Mouse (Mus musculus): ENCODE results near the gene Prm1. TPM values are rescaled to one million over a fixed set of nuclear protein-coding genes. Genes with fewer than 3 reads are reported as not detected.

Gene Prm1
- polyA plus RNA-seq, 1 experiment = not detected

DNA sequence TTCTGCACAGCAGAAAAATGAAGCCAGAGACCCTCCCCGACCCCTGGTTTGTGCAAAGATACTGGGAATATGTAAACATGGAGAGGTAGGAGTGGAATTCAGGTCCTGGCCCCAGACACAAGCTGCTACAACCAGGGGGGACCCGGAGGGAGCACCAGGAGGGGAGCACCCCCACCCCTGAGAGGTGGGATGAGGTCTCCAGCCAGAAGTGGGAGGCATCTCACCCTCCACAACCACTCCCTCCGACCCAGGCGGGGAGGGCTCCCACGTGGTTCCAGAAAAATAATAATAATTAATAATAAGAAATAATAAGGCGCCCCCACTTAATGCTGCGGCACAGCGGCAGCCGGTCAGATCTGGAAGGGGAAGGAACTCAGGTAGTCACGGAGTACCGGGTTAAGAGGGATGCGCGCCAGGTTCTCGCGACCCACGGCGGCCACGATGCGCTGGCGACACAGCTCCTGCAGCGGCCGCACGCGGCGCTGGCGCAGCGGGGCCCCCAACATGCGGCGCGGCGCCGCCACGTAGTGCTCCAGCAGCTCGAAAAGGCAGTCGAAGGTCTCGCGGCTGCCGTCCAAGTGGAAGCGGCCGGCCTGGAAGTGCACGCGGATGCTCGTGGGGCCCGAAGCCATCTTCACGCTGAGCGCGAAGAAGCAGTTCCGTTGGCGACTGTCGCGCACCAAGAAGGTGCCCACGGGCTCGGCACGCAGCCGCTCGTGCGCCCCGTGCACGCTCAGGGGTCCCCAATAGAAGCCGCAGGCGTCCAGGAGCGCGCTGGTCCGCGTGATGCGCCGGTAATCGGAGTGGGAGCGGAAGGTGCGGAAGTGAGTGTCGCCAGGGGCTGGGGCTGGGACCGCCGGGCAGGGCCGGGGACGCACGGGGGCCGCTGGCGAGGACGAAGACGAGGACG, 21.5 kb downstream of the Prm1 start:
- DNase-seq (ENCODE audit: extremely low spot score in 1 of 2, low spot score in 1 of 2) = no peak

DNA sequence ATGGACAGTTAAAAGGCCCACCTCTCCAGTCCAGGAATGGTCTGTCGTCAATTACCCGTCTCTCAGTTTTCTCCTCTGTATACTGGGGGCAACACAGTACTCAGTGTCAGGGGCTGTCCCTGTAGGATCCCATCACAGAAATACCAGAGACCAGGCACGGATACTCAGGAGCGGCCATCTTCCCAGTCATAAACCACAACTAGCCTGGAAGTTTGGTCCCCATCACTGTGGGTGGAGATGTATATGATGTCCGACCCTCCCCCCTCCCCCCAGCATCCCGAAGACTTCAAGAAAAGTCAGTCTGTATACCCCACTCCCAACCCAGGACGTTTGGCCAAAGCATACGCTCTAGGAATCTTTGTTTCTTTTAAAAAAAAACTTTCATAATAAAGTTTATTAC, 22.2 kb downstream of the Prm1 start:
- DNase-seq (ENCODE audit: extremely low spot score in 1 of 2, low spot score in 1 of 2) = no peak

GRCm38 (mm10) chr16:10783152-10783434, 22.5 kb downstream of the Prm1 start:
- DNase-seq (ENCODE audit: extremely low spot score in 1 of 2, low spot score in 1 of 2) = no peak

- DNase-seq (ENCODE audit: extremely low spot score in 1 of 2, low spot score in 1 of 2) = no peak
These were observed 23.1 kb downstream of the Prm1 start for GRCm38 (mm10) chr16:10782377-10783151.

GRCm38 (mm10) chr16:10781862-10782371, 23.7 kb downstream of the Prm1 start:
- no peak for DNase-seq (ENCODE audit: extremely low spot score in 1 of 2, low spot score in 1 of 2)

GRCm38 (mm10) chr16:10780631-10781120, 25.0 kb downstream of the Prm1 start:
- no peak for DNase-seq (ENCODE audit: extremely low spot score in 1 of 2, low spot score in 1 of 2)

DNA sequence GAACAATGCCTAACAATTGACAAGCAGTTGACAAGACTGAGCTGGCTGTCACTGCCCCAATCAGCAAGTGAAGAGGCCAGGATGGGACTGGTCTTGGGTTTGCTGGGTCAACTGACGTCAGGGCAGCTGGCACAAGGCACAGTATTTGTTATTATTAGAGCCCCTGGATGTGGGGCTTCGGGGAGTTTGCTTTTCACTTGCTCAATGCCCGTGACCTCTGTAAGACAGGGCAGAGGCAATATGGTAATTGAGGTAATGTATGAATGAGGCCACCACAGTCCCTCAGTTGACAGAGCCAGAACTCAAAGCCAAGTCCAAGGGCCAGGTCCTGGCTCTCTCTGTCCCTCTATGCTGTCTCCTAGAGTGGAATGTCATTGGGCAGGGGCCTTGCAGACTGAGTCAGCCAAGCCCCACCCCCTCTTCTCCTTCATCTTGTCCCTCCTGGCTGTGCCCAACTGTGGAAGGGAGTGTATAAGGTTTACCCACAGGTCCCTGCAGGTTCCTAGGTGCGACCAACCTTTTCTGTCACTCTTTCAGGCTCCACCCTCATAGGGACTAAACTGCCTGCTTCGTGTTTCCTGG, 28.0 kb downstream of the Prm1 start:
- DNase-seq (ENCODE audit: extremely low spot score in 1 of 2, low spot score in 1 of 2) = no peak

DNA sequence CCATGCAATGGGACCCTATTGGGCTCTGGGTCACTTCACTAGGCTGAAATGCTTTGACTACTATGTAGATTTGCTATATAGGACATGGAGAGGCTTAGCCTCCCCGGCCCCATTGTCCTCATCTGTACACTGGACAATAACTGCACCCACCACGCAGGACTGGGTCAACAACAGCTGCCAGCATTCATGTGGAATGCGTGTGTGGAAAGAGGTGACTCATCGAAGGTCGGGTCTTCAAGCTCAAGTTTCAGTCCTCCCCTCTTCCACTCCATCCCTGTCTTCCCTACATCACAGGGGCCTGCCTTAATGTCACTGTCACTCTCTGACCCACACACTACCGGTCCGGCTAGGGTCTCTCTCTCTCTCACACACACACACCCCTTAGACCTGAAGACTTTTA, 29.3 kb downstream of the Prm1 start:
- DNase-seq (ENCODE audit: extremely low spot score in 1 of 2, low spot score in 1 of 2) = no peak

DNA sequence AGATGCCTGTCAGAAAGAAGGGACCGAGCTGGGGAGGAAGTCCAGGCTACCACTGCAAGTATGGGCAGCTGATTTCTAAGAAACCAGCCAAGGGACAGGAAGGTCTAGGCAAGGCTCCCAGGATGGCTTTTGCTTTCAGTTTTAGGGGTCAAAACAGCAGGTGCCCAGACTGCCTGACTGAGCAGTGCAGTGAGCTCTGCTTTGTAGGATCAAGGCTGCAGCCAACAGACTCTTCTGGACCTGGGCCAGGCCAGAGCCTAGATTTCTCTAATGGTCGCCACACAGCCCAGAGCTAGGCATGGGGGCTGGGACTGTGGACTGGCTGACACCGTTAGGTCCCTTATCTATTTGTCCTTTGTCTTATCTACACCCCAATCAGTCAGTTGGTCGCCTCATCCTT, 30.9 kb downstream of the Prm1 start:
- DNase-seq (ENCODE audit: extremely low spot score in 1 of 2, low spot score in 1 of 2) = no peak

DNA sequence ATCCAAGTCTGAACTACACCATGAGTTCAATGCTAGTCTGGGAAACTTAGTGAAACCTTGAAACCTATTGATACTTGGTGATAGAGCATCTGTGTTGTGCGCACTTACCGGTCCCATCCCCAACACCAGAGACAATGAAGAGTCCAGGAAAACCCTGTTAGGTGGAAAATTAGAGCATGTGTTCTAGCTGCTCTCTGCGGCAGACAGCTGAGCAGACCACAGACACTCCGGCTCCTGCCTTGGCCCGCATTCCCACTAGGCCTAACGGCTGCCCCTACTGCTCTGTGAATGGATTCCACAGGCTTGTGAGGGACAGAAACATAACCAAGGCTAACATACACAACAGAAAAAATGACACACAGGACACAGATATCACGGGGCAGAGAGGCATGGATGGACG, 32.1 kb downstream of the Prm1 start:
- no peak for DNase-seq (ENCODE audit: extremely low spot score in 1 of 2, low spot score in 1 of 2)

GRCm38 (mm10) chr16:10771769-10772510, 33.7 kb downstream of the Prm1 start:
- DNase-seq (ENCODE audit: extremely low spot score in 1 of 2, low spot score in 1 of 2) = no peak

- DNase-seq (ENCODE audit: extremely low spot score in 1 of 2, low spot score in 1 of 2) = no peak
These were observed 34.9 kb downstream of the Prm1 start for GRCm38 (mm10) chr16:10770531-10771325.

- DNase-seq (ENCODE audit: extremely low spot score in 1 of 2, low spot score in 1 of 2) = peak; percentile 29 to 48
These were observed 36.0 kb downstream of the Prm1 start for GRCm38 (mm10) chr16:10769661-10770060.

GRCm38 (mm10) chr16:10768821-10769220, 36.8 kb downstream of the Prm1 start:
- DNase-seq (ENCODE audit: extremely low spot score in 1 of 2, low spot score in 1 of 2) = no peak

DNA sequence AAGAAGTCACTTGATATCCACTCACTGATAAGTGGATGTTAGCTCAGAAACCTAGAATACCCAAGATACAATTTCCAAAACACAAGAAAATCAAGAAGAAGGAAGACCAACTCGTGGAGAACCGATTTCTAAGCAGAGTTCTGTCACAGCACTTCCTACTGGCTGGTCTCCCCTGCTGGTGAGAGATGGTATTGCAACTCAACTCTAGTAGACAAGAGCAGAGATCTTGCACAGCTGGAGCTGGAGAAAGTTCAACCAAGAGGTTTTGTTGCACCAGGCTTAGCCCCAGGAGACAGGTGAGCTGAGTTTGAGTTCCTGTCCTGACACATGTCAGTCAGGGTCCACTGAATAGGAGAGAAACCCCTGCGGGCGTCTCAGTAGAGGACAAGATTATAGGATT, 38.5 kb downstream of the Prm1 start:
- peak in 1 of 2 experiments; percentile 89 for DNase-seq (ENCODE audit: extremely low spot score in 1 of 2, low spot score in 1 of 2)

- no peak for DNase-seq (ENCODE audit: extremely low spot score in 1 of 2, low spot score in 1 of 2)
These were observed 41.3 kb downstream of the Prm1 start for GRCm38 (mm10) chr16:10764323-10764722.

DNA sequence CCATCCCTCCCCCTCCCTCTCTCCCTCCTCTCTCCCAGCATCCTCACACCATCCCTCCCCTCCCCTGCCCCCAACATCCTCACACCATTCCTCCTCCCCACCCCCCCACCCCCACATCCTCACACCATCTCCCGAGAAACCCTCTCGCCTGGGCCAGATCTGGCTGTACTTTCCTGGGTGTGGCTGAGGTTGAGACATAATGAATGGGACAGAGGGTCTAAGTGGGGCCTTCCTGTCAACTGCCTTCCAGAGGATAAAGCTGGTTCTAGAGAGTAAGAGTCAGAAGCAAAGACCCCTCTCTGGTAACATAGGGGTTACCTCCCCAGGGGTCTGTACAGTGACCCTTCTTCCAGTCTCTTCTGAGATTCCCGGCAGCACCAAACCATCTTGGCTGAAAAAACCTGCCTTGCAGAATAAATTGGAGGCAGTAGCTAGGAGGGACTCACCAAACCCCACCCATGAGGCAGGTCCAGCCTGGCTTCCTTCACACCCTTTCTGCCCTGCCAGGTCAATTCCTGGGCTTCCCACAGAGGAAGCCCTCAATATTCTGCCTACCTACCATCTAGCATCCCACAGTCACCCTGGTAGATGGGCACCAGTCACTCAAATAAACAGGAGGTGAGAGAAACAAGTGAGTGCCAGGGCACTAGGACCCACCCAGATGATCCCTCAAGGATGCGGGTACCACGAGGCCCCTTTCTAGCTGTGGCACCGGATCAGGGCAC, 41.9 kb downstream of the Prm1 start:
- no peak for DNase-seq (ENCODE audit: extremely low spot score in 1 of 2, low spot score in 1 of 2)

DNA sequence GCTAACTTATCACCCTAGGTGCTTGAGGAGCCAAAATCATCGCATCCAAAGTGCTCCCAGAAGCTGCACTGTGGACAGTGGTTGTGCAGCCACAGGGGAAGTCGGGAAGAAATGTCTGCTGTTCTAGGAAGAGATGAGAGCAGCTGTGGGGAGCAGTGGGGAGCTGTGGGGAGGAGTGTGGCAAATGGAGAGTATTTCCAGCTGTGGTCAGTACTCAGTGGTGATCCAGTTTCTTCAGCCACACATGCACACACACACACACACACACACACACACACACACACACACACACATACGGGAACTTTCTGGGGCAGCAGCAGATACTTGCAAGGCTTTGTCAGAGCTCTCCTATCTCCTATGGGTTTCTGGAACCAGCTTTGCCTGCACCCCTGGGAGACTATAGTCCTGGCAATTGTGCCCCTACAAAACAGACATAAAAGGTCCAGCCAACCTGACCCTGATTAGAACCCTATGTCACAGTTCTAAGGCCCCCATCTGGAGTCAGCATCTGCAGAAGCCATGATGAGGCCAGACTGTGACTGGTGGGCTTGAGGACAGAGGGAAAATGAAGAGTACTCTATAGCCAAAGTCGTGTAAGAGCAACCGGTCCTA, 43.0 kb downstream of the Prm1 start:
- no peak for DNase-seq (ENCODE audit: extremely low spot score in 1 of 2, low spot score in 1 of 2)

DNA sequence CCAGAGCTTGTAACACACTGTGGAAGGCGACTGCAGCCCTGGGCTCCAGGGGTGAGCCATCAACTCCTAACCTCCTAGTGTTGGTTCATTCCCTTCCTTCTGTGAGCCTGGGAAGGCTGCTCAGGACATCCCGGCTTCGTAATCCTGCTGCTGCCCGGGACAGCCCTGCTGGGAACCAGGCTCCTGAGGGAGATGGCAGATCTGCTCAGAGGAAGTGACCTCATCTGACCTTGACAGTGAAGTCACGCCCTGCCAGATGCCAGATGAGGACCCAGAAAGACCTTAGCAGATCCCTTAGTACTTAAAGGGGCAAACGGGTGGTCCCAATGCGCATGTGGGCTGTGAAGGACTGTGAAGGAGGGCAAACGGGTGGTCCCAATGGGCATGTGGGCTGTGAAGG, 44.5 kb downstream of the Prm1 start:
- no peak for DNase-seq (ENCODE audit: extremely low spot score in 1 of 2, low spot score in 1 of 2)
